Comparison of ENCODE assay signal across 19 mouse cellular contexts in the genomic region with DNA sequence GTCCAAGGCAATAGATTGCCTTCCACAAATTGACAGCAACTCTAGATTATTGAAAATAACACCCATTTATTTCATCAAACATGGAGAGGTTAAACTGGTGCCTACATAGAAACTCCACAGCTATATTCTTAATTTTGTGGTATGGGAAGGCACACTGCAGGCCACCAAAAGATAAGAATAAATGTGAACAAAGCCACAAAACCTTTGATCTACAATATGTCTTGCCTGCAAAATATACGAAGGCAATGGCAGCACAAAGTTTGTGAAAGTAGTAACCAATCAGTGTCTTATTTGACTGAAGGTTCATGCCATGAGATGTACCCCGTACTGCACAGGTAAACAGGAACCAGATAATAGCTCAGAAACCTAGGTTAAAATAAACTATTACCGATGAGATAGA.
"Had no signal": no experiment of that assay in that cellular context is flagged by ENCODE, and none has a peak within 500 bp of the region (broad histone marks: within the 10 kb centered on the region; RNA-seq: fewer than 3 reads in every experiment).

No protein-coding gene starts in this region.

- H3K4me1 ChIP-seq: megakaryocyte, embryonic 14.5 days; midbrain, embryonic 10.5 days; midbrain, embryonic 12.5 days; neural tube, embryonic 13.5 days; neural tube, embryonic 15.5 days; stomach, embryonic 15.5 days had no signal

- H3K4me3 ChIP-seq: megakaryocyte, embryonic 14.5 days; midbrain, embryonic 10.5 days; midbrain, embryonic 12.5 days; myocyte; neural tube, embryonic 13.5 days; neural tube, embryonic 15.5 days; stomach, embryonic 15.5 days had no signal

- H3K27ac ChIP-seq: midbrain, embryonic 10.5 days; midbrain, embryonic 12.5 days; neural tube, embryonic 13.5 days; neural tube, embryonic 15.5 days; stomach, embryonic 15.5 days; stomach, postnatal 0 days had no signal

- DNase-seq: lung, adult 18-20 months; lung, embryonic 14.5 days; lung, postnatal 10 days; lung, postnatal 4 days; midbrain, embryonic 14.5 days; retina, postnatal 1 day; right cerebral cortex, adult 18-20 months; thymus, adult 2 months; thymus, postnatal 25 days; thymus, postnatal 4 days had no signal

- H3K36me3 ChIP-seq: midbrain, embryonic 10.5 days; midbrain, embryonic 12.5 days; neural tube, embryonic 13.5 days; neural tube, embryonic 15.5 days; stomach, embryonic 15.5 days had no signal

- H3K9me3 ChIP-seq: midbrain, embryonic 10.5 days; midbrain, embryonic 12.5 days; neural tube, embryonic 13.5 days; neural tube, embryonic 15.5 days; stomach, embryonic 15.5 days had no signal

- H3K9ac ChIP-seq: lung, embryonic 14.5 days; midbrain, embryonic 12.5 days; neural tube, embryonic 13.5 days; neural tube, embryonic 15.5 days; stomach, embryonic 15.5 days had no signal

- H3K27me3 ChIP-seq: megakaryocyte, embryonic 14.5 days; midbrain, embryonic 12.5 days; neural tube, embryonic 13.5 days; neural tube, embryonic 15.5 days; stomach, embryonic 15.5 days had no signal

- ATAC-seq: midbrain, embryonic 16.5 days had no signal

- H3K4me2 ChIP-seq: lung, embryonic 14.5 days; midbrain, embryonic 12.5 days; neural tube, embryonic 13.5 days; neural tube, embryonic 15.5 days; stomach, embryonic 15.5 days had no signal
